Mouse (Mus musculus) lung, postnatal 0 days (tissue): ENCODE data around the gene Rad50. TPM values are rescaled to one million over a fixed set of nuclear protein-coding genes. Genes with fewer than 3 reads are reported as not detected.
A peak's percentile ranks its signal among the peaks of the same experiment; 100 is the strongest.

Source experiments
- ATAC-seq: fragments of 200-750 bp; cut with Nextera tagmentation; 2 replicates; pipeline ENCODE4 v1.8.0; 2017; ENCODE audit warnings: moderate library complexity
- DNase-seq: peaks from one replicate; pipeline ENCODE4 v3.0.0-alpha.2; 2016; ENCODE audit warnings: low spot score
- H3K27ac ChIP-seq: fragments of 300-500 bp; sonication (generic); 2 replicates; pipeline ENCODE4 v1.5.1; 2014; ENCODE audit warnings: antibody characterized with exemption, mild to moderate bottlenecking, low read length, mixed read lengths
- H3K27me3 ChIP-seq: fragments of 300-500 bp; sonication (generic); replicated peaks from 2 replicates; pipeline ENCODE4 v1.6.1; 2014; ENCODE audit warnings: low read length, mixed read lengths; ENCODE audit not compliant: insufficient read depth
- H3K36me3 ChIP-seq: fragments of 300-500 bp; sonication (generic); 2 replicates; pipeline ENCODE4 v1.6.1; 2014; ENCODE audit warnings: low read length, mixed read lengths; ENCODE audit not compliant: insufficient read depth
- H3K4me1 ChIP-seq: fragments of 300-500 bp; sonication (generic); 2 replicates; pipeline ENCODE4 v1.6.1; 2014; ENCODE audit warnings: antibody characterized with exemption, low read depth, low read length, mixed read lengths; ENCODE audit not compliant: insufficient read depth
- H3K4me2 ChIP-seq: fragments of 300-500 bp; sonication (generic); replicated peaks from 2 replicates; pipeline ENCODE4 v1.6.1; 2014; ENCODE audit warnings: low read depth, mild to moderate bottlenecking, low read length, moderate library complexity, mixed read lengths
- H3K4me3 ChIP-seq: fragments of 300-500 bp; sonication (generic); 2 replicates; pipeline ENCODE4 v1.5.1; 2014; ENCODE audit warnings: low read depth, low read length
- H3K9ac ChIP-seq: fragments of 300-500 bp; sonication (generic); replicated peaks from 2 replicates; pipeline ENCODE4 v1.6.1; 2014; ENCODE audit warnings: low read depth, mild to moderate bottlenecking
- H3K9me3 ChIP-seq: fragments of 300-500 bp; sonication (generic); 2 replicates; pipeline ENCODE4 v1.6.1; 2016; ENCODE audit warnings: low read length, mixed read lengths
- CTCF ChIP-seq: IDR thresholded peaks from 2 replicates; pipeline ENCODE4 v1.5.1; 2016; ENCODE audit warnings: antibody characterized with exemption, mild to moderate bottlenecking
- EP300 ChIP-seq: IDR thresholded peaks from 2 replicates; pipeline ENCODE4 v1.6.1; 2016; ENCODE audit warnings: antibody characterized with exemption, mild to moderate bottlenecking, control low read depth
- WGBS: fragments of 180-500 bp; shearing (Covaris S2); extraction: QIAGEN DNeasy Blood & Tissue Kit; methylation state at CpG from one replicate; pipeline ENCODE4 v1.1.7; 2014; 5-methylcytosine and 5-hydroxymethylcytosine counted together
- polyA plus RNA-seq: library from polyadenylated mRNA; unstranded; fragments of >200 nt; fragmentation: Nextera tagmentation; extraction: Ambion mirVana; gene quantifications from 2 replicates; pipeline ENCODE4 v1.2.1, GENCODE M21; 2015

Gene Rad50
- 18.1 and 19.4 TPM in 2 replicates for polyA plus RNA-seq

DNA sequence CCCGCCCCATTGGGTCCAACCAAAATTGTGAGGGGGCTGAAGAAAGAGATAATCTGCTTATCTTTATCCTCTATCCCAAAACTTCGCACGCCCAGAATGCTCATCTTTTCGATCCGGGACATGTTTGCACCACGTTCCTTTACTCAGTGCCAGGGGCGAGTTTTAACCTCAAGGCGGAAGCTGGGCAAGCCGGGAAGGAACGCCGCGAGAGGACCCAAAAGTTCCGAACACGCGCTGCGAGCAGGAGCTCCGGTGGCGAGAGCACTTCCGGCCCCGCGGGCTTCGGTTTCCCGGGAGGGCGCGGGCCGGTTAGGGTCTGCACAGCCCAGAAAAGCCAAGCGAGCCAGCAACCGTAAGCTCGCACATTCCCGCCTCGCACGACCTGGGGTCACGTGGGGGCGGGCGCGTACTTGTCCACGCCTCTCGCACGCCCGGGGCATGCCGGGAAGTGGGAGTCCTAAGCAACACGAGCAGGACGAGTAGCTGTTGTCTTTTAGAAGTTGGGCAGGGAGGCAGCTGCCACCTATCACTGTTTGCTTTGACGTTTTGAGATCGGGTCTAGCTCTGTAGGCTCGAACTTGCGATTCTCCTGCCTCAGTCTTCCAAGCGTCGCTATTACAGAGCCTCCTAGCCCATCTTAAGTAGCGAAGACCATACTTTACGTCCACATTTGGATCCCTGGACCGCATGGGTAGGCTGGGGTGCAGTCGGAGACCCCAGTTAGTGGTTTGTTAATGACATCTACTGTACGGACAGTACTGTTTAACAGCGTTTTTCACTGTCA, at the start of gene Rad50:
Gene Rad50 (minus strand): TSS at position 386 of the 784 bp plus-strand sequence.
- no peaks in the 10 kb centered on the region for H3K9me3 ChIP-seq

DNA sequence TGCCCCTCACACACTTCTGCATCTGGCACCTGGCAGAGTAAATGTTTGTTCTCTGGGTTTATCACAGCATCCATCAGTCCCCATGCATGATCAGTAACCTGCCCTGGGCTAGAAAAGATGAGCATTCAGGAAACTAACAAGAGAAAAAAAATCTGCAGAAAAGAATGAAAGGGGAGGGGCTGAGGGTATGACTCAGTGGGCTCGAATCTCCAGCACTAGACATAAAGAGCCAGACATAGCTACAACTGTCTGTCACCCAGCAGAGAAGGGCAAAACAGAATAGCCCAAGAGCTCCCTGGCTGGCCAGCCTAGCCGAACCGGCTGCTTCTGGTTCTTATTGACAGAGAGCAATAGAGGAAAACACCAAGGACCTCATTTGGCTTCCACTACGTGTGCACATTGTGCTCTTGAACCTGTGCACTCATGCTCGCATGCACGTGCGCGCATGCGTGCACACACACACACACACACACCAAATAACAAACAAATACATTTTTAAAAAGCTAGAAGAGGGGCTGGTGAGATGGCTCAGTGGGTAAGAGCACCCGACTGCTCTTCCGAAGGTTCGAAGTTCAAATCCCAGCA, 48.0 kb upstream of the Rad50 start:
- H3K27ac ChIP-seq: no peak overlapping the region
- no peaks in the 10 kb centered on the region for H3K36me3 ChIP-seq
- no peak overlapping the region for H3K4me2 ChIP-seq
- H3K4me3 ChIP-seq: no peak overlapping the region
- H3K4me1 ChIP-seq: peaks cover 8% of the 10 kb centered on the region; the same call in 1 of the 2 replicates
- 65% methylated on average over 12 of the region's 12 CpGs for WGBS
- TF ChIP-seq CTCF: no peak
- no peak for TF ChIP-seq EP300
- ATAC-seq (no peak), DNase-seq (no peak)
- no peak overlapping the region for H3K9ac ChIP-seq
- no peaks in the 10 kb centered on the region for H3K27me3 ChIP-seq
- H3K9me3 ChIP-seq: no peaks in the 10 kb centered on the region

More for the DNA sequence above, at the start of gene Rad50:
- Histone ChIP-seq H3K9ac (peak within 1 kb of the TSS; percentile 57), H3K27ac (peak within 1 kb of the TSS; percentile 85), H3K4me2 (peak within 1 kb of the TSS; percentile 92), H3K36me3 (no peaks in the 10 kb centered on the region), H3K4me3 (peak within 1 kb of the TSS; percentile 71), H3K4me1 (peaks cover 4% of the 10 kb centered on the region; the same call in 1 of the 2 replicates), H3K27me3 (no peaks in the 10 kb centered on the region)
- peak; percentile 99 for ATAC-seq
- DNase-seq: peak; percentile 95
- 4% methylated on average over 55 of the region's 55 CpGs for WGBS
- TF ChIP-seq CTCF: no peak
- no peak for TF ChIP-seq EP300

DNA sequence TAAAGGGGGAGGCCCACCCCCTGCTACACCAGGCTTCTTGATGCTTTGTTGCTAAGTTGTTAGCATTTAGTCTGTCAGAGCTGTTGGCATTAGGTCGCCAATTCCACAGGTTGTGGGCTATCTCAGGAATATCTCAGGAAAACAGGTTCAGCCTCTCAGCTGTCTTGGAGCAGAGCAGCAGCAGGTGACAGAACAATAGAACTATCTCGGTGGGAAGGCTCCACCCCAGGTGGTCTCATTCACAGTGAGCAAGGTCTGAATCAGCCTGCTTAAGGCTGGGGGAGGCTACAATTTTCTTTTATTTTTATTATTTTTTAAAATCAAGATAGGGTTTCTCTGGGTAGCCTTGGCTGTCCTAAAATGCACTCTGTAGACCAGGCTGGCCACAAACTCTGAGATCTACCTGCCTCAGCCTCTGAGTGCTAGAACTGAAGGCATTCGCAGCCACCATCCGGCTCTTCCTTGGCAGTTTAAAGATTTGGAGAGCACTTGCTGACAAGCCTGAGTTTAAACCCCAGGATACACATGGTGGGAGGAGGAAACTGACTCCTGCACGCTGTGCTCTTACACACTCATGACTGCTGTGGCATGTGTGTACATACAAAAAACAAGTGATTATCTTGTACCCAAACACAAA, 42.7 kb upstream of the Rad50 start:
- TF ChIP-seq CTCF: no peak
- TF ChIP-seq EP300: no peak
- Histone ChIP-seq H3K4me1 (no peaks in the 10 kb centered on the region), H3K27ac (no peak overlapping the region), H3K9me3 (no peaks in the 10 kb centered on the region), H3K4me2 (no peak overlapping the region), H3K27me3 (no peaks in the 10 kb centered on the region), H3K36me3 (no peaks in the 10 kb centered on the region), H3K9ac (no peak overlapping the region), H3K4me3 (no peak overlapping the region)
- 51% methylated on average over 5 of the region's 5 CpGs for WGBS
- no peak for ATAC-seq
- no peak for DNase-seq

DNA sequence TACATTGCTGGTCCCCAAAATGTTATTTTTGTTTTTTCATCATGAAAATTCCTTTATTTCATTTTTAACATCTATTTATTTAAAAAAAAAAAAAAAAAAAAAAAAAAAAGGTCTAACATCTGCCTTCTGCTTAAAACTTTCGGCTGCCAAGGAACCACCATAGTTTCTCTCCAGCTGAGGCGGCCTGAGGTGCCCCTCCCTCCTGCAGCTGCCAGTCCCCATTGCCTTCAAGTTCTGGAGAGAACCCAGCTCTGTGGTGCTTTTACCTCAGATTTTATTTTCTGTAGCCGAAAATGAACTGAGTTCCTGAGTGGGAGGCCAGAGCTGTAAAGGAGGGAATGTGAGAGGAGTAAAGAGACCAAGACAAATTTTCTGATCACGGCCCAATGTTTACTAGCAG, 42.2 kb upstream of the Rad50 start:
- Histone ChIP-seq H3K27ac (no peak overlapping the region), H3K4me1 (no peaks in the 10 kb centered on the region), H3K9ac (no peak overlapping the region), H3K27me3 (no peaks in the 10 kb centered on the region), H3K36me3 (no peaks in the 10 kb centered on the region), H3K4me3 (no peak overlapping the region), H3K4me2 (no peak overlapping the region), H3K9me3 (no peaks in the 10 kb centered on the region)
- no peak for TF ChIP-seq CTCF
- no peak for TF ChIP-seq EP300
- no peak for DNase-seq
- ATAC-seq: no peak
- WGBS: 69% methylated on average over 4 of the region's 4 CpGs

DNA sequence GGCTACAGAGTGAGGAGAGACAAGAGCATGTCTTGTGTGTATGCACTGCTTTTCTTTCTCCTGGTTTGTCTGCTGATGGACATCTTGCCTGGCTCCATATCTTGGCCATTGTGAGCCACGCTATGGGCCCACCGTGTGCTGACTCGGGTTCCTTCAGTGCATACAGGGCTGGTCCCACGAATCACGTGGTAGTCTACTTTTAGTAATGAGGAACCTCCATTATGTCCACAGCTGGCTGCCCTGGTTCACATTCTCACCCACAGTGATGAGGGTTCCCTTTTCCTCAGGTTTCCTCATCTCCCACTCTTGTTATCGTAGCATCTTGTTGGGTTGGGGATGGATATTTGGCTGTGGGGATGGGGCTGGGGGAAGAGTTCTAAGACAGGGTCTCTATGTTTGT, 41.5 kb upstream of the Rad50 start:
- Histone ChIP-seq H3K4me1 (no peaks in the 10 kb centered on the region), H3K4me2 (no peak overlapping the region), H3K27ac (no peak overlapping the region), H3K27me3 (no peaks in the 10 kb centered on the region), H3K9me3 (no peaks in the 10 kb centered on the region), H3K36me3 (no peaks in the 10 kb centered on the region), H3K4me3 (no peak overlapping the region), H3K9ac (no peak overlapping the region)
- TF ChIP-seq EP300: no peak
- TF ChIP-seq CTCF: no peak
- no peak for ATAC-seq
- DNase-seq: no peak
- WGBS: 76% methylated on average over 6 of the region's 6 CpGs

DNA sequence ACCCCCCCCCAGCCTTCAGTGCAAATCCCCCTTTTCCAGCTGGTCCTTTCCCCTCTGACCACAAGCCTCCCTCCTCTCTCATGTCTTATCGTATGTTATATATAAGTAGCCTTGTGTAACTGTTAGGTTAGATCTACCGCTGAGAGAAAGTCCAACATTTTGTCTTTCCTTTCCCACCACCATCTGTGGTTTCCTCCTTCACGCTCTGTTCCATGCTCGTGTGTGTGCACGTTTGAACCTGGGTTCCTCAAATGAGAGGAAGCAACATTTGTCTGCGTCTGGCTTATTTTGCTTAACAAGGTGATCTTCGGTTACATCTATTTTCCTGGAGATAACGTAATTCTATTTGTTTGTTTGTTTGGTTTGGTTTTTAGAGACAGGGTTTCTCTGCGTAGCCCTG, 40.9 kb upstream of the Rad50 start:
- H3K27ac ChIP-seq: no peak overlapping the region
- no peak for TF ChIP-seq CTCF
- no peak for TF ChIP-seq EP300
- no peaks in the 10 kb centered on the region for H3K4me1 ChIP-seq
- H3K4me2 ChIP-seq: no peak overlapping the region
- WGBS: 80% methylated on average over 9 of the region's 9 CpGs
- no peak overlapping the region for H3K9ac ChIP-seq
- no peak overlapping the region for H3K4me3 ChIP-seq
- no peaks in the 10 kb centered on the region for H3K27me3 ChIP-seq
- DNase-seq (no peak), ATAC-seq (no peak)
- H3K9me3 ChIP-seq: no peaks in the 10 kb centered on the region
- H3K36me3 ChIP-seq: no peaks in the 10 kb centered on the region
